Mouse (Mus musculus) brain, embryonic 18.5 days (tissue): ENCODE data around the gene Cwc27.

Source experiments
- DNase-seq: peaks from one replicate; pipeline ENCODE4 v3.0.0-alpha.2; 2012; ENCODE audit warnings: low read depth, low spot score

The Cwc27 gene

DNA sequence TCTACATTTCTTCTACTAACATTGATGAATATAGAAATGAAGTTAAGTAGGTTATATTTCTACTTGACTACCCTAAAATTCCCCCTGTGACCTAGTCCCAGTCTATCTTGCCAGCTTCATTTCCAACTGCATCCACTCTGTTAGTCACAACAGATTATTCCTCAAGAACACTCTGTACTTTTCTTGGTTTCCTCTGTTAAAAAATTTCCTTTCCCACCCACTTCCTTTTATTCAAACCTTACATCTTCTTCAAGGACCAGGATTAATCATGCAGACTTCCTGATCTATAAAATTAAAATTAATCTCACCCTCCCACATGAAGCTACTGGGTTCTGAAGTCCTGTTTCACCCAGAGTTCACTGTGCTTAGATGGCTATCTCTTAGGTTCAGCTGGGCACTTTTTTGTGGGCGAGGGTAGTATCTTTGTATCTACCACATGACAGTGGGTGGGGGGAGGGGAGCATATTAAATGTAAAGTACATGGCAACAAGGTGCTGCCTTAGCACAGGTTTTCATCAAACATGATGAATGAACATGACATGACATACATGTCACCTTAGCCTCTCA, 37.8 kb downstream of the Cwc27 start:
- no peak for DNase-seq

DNA sequence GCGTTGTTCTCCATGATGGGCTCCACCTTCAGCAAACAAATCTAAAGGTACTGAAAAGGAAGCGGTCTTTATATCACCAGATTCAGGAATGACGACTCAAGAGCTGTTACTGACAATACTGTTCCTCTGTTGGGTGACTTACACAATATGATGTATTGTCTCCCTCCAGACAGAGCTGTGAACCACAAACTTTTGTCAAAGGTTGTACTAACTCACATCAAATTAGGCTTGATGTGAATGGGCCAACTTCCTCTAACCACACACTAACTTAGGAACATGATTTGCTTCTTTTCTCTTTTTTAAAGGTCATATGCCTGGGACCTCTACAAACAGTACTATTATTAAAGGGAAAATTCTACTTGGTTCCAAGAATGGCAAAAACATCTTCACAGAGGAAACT, 53.7 kb downstream of the Cwc27 start:
- no peak for DNase-seq

DNA sequence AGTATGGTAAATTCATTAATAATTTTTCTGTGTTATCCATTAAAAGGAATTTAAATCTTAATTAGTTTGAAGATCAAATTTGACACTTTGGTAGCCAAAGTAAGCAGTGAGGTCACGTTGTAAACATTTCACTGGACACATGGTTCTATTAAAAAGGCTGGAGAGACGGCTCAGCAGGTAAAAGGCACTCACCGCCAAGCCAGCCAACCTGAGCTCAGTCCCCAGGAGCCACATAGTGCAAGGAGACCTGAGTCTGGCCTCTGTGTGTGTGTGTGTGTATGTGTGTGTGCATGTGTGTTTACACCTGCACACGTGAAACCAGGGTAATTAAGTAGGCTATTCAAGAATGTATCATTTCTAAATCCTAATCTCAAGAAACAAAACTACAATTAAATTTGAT, 54.5 kb downstream of the Cwc27 start:
- no peak for DNase-seq

DNA sequence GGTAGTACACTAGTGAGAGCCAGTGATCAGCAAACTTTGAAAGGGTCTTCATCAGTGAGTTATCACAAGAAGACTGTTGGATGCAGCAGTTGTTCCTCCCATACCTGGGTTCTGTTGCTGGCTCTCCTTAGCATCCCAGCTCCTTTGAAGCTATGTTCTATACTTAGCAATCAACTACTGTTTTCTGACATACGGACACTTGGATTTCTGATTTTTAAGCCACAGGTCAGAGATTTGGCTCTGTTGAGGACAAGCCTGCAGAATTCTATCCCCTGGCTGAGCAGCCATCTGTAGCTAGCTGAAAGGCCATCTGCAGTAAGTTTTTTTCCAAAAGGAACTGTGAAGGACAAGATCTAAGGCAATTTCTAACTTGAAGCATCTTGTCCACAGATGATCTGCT, 57.6 kb downstream of the Cwc27 start:
- DNase-seq = no peak

DNA sequence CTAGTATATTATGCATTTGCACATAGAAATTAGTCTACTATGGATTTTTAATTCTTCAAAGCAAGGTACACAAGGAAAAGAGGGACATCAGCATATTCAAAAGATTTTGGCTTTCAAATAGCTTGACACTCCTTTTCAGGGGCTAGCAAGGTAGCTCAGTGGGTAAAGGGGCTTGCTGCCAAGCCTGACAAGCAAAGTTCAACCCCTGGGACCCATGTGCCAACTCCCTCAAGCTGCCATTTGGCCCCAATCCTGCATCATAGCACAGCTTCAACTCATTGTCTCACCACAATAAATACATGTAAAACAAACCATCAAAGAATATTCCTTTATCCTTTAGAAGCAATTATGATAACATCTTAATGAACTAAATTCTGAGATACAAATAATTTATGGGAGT, 69.9 kb downstream of the Cwc27 start:
- no peak for DNase-seq

DNA sequence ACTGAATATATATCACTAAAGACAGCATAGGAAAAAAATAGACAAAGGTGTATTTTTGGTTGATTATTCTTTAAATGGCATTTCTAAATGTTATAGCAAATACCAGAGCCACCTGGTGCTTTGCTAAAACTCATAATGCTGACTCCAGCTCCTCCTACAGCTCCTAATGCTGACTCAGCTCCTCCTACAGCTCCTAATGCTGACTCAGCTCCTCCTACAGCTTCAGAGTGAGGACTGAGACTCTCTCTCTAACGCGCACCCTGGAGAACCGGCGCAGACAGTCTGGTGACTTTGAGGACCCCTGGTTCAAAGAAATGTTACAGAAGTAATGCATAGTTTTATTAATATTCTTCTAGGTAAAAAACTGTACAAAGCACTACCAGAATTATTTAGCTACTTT, 74.1 kb downstream of the Cwc27 start:
- DNase-seq = no peak

DNA sequence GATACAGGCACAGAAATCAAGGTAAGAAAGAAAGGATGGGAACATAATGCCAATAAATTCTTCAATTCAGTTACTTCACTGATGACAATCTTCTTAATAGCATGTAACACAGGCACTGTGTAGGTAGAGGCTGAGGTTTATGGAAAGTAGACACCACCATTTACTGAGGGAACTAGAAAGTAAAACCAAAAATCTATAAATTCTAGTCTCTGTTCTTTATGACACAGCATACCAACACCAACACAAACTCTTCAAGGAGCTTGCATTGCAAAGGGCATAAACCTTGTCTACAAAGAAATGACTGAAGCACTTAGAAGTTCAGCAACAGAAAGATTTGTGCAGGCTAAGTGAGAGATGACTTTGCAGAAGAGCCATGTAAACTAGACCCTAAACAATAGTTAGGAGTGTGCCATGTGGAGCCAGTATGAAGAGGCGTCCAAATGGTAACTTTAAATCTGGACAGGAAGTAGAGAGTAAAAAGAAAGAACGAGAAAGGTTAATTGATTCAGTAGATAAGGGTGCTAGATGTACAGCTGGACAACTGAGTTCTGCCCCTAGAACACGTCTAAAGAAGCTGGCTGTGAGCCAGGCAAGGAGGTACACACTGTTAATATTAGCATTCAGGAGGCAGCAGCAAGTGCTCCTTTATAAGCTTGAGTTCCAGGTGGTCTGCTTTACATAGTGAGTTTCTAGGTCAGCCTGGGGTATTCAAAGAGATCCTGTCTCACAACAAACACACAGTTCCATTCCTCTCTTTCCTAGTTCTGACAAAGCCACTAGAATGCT, 87.5 kb downstream of the Cwc27 start:
- DNase-seq = no peak

DNA sequence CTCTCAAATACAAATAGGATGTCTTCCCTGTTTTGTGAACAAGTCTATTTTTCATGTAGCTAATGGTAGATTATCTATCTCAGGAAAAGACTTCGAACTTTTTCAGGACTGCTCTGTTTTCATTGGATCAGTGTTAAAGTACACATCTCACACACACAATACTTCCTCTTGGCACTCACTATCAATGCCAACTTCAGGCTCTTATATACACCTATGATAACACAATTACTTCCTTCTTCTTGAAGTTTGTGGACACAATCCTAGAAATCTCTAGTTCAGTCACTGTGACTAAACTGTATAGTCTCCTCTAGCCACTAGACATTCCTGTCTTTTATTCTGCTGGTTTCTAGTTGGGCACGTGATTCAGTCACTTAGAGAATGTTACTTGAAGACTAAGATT, 89.3 kb downstream of the Cwc27 start:
- DNase-seq = no peak

DNA sequence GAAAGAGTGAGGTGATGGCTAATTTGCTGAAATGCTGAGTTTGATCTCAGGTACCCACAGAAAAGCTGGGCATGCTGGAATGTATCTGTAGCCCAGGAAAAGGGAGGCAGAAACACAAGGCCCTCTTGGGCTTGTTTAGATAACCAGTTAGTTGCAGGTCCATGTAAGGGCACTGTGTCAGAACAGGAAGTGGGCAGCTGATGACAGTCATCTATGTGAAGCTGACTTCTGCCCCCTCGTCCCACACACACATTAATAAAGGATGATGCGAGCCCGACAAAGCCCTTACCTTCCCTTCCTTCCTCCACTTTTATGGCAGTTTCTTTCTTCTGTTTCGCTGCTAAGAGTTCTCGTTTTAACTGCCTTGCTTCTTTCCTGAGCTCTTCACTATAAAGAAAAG, 96.8 kb downstream of the Cwc27 start:
- DNase-seq = no peak

DNA sequence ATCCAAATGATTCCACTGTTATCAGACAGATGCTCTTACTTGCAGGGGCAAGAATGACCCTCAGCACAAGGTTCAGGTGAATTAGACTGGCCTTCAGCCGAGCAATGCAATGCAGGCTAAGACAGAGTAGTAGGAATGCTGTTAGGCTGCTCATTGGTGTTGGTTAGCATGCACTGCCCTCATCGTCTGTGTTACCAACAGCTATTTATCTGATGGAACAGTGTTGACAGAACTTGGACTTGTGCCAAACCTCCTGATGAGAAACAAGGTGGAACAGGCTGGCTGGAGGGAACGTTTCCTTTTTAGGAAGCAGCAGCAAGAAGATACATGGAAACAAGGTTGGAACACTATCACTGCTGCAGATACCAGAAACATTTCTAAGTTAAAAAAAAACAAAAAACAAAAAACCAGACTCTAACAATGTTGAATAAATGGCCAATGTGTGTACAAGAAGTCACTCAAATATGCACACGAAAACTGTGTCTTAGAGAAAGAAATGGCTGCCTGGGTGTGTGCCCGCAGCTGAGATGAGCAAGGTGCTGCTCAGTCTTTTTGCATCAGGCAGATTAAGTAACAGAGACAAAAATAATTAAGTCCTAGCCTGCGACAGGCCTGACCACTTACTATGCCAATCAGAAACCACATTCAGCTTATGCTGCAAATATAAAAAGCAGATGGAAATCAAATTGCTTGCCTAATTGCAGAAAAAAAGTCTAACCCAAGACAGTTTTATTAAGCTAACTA, 122.2 kb downstream of the Cwc27 start:
- peak; percentile 34 for DNase-seq

DNA sequence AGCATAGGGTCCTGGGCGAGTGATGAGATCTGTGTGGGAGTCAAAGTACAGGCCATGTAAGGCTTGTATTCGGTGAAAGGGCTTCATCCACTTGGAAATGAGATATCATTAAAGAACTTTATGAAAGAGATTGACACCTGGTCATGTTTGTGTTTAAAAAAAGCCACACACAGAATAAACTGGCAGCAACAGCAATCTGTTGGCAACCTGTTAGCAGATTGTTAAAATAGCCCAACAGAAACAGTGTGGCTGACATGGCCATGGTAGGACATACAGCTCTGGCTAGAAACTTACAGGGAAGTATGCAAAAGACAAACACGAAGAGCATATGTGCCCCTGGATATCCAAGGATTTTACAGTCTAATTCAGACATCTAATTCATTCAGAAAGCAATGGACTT, 124.2 kb downstream of the Cwc27 start:
- DNase-seq = no peak

DNA sequence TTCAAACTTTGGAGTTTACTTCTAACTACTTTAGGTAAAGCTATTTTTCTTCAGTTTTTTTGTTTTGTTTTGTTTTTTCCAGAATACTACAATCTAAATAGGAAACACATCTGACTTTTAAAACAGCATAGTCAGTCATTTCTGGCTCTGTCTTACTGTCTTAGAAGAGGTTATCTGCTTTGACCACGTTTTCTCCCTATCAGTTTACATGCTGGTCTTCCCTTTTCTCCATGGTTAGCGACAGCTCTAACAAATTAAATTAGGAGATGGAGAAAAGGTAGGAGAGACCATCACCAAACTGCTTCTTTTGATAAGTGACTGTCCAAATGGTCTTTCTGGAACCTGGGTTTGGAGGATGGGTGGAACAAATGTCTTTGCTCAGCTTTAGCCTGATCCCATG, 131.4 kb downstream of the Cwc27 start:
- no peak for DNase-seq

DNA sequence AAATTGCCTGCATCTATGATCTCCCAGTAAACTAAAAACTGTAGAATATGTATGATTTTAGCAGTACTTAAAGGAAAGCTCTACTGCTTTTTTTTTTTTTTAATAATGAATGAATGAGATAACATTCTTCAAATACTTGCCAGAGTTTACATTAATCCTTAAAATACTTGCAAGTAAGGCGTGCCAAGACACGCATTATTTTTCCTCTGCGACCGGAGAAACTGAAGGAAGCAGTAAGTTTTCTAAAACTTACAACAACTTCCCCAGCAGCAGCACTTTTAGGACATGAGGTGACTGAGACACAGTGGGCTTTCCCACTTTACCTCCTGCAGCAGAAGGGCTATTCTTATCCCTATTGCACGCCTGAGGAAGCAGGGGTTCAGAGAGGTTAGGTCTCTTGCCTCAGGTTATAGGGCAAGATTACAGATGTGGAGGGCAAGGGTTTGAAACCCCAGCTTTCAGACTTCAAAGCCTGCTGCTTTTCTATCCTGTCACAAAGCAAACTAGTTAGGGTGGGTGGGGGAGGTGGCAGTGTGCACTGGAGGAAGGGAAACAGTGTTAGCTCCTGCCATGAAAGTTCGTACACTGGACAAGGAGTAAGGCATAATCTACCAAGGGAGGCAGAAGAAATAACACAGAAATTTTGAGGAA, 132.5 kb downstream of the Cwc27 start:
- DNase-seq = no peak

DNA sequence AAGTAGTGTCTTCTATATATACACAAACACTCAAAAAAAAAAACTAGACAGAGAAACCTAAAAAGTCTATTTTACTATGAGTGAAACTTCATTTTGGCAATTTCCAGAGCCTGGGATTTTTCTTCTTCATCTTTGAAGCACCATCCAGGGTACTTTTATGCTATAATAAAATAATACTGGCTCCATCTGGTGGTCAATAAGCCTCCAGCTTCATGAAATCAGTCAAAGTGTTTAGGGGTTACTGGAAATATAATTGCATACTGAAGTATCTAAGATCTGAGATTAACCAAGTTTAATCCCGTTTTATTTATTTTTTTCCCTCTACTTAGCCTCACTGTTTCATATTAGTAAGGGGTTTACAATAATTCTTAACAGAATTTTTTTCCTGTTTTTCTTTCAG, 135.7 kb downstream of the Cwc27 start:
- peak; percentile 28 for DNase-seq

DNA sequence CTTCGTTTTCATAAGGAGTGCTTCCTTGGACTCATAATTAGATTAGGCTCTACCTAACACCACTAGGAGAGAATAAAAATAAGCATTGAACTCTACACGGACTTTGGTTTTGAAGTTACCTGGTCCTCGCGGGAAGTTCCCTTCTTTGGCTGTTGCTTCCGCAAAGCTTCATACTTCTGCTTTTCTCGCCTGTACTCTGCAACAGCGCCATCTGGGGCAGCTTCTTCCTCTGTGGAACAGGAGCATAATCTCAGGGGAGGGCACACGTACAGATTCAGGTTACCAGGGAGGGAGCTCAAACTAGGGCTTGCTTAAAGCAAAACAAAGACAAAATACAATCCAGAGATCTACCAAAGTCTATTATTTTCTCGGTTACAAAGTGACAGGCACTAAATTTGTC, 155.8 kb downstream of the Cwc27 start:
- no peak for DNase-seq

DNA sequence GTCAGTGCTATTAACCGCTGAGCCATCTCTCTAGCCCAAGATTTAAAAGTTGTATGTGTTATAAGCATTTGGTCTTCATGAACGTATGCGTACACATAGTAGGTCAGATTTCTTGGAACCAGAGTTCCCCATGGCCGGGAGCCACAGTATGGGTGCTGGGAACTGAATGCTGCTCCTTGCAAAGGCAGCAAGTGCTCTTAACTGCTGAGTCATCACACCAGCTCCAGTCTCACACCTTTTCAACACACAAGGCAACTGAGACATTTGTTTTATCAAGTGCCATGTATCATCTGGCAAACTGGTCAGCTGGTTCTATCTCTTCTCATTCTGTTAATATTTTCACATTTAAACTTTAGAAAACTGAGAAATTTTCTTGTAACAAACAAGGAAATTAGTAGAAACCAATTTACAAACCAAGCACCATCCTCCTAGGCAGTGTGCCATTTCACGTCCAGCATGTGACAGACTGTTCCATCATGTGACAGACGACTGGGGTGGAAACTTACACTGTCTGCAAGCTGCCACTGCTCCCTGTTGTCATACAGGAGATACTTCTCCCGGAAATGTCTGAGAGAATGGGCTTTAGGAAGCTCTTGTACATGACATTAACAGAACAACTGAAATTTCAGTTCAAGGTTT, 156.8 kb downstream of the Cwc27 start:
- no peak for DNase-seq

DNA sequence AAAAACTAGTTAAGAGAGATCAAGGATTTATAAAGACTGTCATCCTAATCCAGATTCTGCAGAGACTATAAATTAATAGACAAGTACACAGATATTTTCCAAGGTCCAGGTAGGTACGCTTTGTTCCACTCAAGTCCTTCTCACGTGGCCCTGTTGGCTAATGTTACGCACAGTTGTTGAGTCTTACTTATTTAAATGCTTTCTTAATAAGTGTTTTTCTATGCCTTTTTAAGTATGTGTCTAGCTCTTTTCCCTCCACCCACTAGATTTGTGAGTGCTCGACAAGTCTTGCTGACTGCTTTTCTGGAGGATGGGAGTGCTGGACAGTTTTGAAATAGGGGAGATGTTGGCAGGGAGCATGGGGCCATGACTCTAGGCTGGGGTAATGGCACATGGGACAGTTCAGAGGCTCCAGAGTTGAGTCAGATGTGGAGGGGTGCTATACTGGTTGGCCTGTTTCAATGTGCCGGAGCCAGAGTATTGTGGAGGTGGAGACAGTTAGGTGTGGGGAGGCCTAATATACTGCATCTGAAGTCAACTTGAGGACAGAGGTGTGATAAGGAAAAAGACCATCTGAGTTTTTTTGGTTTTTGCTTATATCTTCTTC, 160.2 kb downstream of the Cwc27 start:
- no peak for DNase-seq

DNA sequence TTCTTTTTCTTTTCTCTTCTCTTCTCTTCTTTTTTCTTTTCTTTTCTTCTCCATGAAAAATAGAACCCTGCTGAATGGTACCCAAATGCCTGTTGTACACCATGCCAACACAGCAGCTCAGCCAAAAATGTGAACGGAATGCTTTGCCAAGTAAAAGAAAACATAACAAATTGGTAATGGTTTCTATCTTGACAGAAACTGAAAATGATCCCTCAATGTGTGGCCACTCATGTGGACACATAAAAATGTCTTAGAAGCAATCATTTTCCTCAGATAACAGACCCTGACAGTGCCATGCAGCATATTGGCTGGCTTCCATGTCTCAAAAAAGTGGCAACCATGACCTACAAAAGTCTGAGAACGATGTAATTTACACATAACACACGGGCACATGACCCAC, 161.8 kb downstream of the Cwc27 start:
- DNase-seq = no peak

DNA sequence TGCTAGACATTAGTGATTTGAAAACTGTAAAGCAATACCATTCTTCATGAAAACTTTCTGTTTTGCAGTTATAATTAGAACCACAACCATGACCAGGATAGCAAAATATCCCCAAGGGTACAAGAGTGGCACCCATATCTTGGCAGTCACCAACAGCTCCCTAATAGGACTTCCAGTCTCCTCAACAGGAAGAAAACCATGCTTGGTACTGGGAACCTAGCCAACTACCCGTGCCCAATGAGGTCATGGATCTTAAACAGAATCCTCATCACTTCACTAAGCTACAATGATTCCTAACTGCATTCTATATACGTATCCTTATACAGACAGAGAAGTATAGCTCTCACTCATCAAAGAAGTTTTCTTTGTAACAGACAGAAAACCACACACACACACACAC, 165.2 kb downstream of the Cwc27 start:
- no peak for DNase-seq

DNA sequence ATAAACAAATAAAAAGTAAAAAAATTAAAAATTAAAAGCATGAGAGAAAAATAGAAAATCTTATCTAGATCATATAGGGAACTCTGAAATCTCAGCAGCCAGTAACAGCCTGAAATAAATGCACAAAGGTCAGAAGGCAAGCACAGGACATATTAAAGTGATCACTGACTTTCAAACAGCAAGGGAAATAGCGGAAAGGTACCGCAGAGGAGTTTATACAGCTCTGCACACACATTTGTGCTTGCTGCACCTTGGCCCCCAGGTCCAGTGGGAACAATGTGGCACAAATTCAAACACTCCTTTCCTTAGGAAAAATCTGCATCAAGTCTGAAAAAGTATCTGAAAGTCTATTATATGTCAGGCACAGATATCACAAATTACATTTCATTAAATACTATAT, 166.3 kb downstream of the Cwc27 start:
- DNase-seq = no peak

DNA sequence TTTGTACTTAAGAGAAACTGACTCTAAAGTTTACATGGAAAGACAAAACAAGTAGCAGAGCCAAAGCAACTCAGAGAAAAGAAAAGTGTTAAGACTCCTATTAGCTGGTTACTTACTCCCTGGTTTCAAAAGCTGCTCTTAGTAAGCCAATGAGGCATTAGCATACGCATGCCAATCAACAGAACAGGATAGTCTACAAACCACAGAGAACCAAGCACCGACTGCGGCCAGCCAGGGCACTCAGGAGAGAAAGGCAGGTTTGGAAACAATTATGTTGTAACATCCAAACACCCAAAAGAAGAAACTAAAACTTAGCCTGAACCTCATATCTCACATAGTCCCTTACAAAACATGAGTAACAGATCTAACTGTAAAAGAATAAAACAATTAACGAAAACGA, 166.8 kb downstream of the Cwc27 start:
- DNase-seq = no peak
